Mouse (Mus musculus) ES-Bruce4 (cell line): ENCODE data around the gene Csf2rb.

ENCODE experiments used
- CTCF ChIP-seq: IDR thresholded peaks from one replicate; pipeline ENCODE4 v1.8.1; 2011; ENCODE audit warnings: low read depth, low read length
- EP300 ChIP-seq: IDR thresholded peaks from 2 replicates; pipeline ENCODE4 v1.6.1; 2011; ENCODE audit warnings: low read depth, low read length; ENCODE audit not compliant: insufficient read depth
- POLR2A ChIP-seq: IDR thresholded peaks from one replicate; pipeline ENCODE4 v1.8.1; 2011; ENCODE audit warnings: low read length; ENCODE audit not compliant: insufficient read depth

GRCm38 (mm10) chr15:78309865-78310264, 15.7 kb upstream of the Csf2rb start:
- TF ChIP-seq EP300 (no peak), CTCF (no peak), POLR2A (no peak)
